Mouse (Mus musculus) embryonic facial prominence, embryonic 14.5 days (tissue): Measurements from ENCODE around the gene Emp1. TPM values are rescaled to one million over a fixed set of nuclear protein-coding genes. Genes with fewer than 3 reads are reported as not detected.

Source experiments
- ATAC-seq: fragments of 200-750 bp; cut with Nextera tagmentation; 2 replicates; pipeline ENCODE4 v1.8.0; 2017; ENCODE audit warnings: low read depth, moderate number of reproducible peaks, moderate TSS enrichment
- DNase-seq: peaks from one replicate; pipeline ENCODE4 v3.0.0-alpha.2; 2015; ENCODE audit warnings: low spot score
- H3K27ac ChIP-seq: fragments of 300-500 bp; sonication (generic); replicated peaks from 2 replicates; pipeline ENCODE4 v1.5.1; 2014; ENCODE audit warnings: low read depth, mild to moderate bottlenecking, low read length, moderate library complexity
- H3K27me3 ChIP-seq: fragments of 300-500 bp; sonication (generic); replicated peaks from 2 replicates; pipeline ENCODE4 v1.6.1; 2014; ENCODE audit warnings: low read length; ENCODE audit not compliant: control insufficient read depth, insufficient read depth
- H3K36me3 ChIP-seq: fragments of 300-500 bp; sonication (generic); 2 replicates; pipeline ENCODE4 v1.6.1; 2014; ENCODE audit warnings: low read length, mixed read lengths; ENCODE audit not compliant: control insufficient read depth, insufficient read depth
- H3K4me1 ChIP-seq: fragments of 300-500 bp; sonication (generic); 2 replicates; pipeline ENCODE4 v1.6.1; 2014; ENCODE audit warnings: antibody characterized with exemption, low read length; ENCODE audit not compliant: control insufficient read depth, insufficient read depth
- H3K4me2 ChIP-seq: fragments of 300-500 bp; sonication (generic); 2 replicates; pipeline ENCODE4 v1.6.1; 2014; ENCODE audit warnings: low read depth, mild to moderate bottlenecking, low read length, moderate library complexity, mixed read lengths
- H3K4me3 ChIP-seq: fragments of 300-500 bp; sonication (generic); 2 replicates; pipeline ENCODE4 v1.5.1; 2014; ENCODE audit warnings: low read depth, mild to moderate bottlenecking, low read length
- H3K9ac ChIP-seq: fragments of 300-500 bp; sonication (generic); 2 replicates; pipeline ENCODE4 v1.6.1; 2014; ENCODE audit warnings: low read depth, mild to moderate bottlenecking, low read length, moderate library complexity, mixed read lengths
- H3K9me3 ChIP-seq: fragments of 300-500 bp; sonication (generic); 2 replicates; pipeline ENCODE4 v1.6.1; 2016; ENCODE audit warnings: low read length; ENCODE audit not compliant: control insufficient read depth
- WGBS: fragments of 180-500 bp; shearing (Covaris S2); extraction: QIAGEN DNeasy Blood & Tissue Kit; methylation state at CpG from one replicate; pipeline ENCODE4 v1.1.7; 2014; 5-methylcytosine and 5-hydroxymethylcytosine counted together
- polyA plus RNA-seq: library from polyadenylated mRNA; unstranded; fragments of >200 nt; fragmentation: Nextera tagmentation; extraction: Ambion mirVana; gene quantifications from 2 replicates; pipeline ENCODE4 v1.2.1, GENCODE M21; 2014

The Emp1 gene
- polyA plus RNA-seq, 1 experiment from 2014 or later = 70.8 TPM

DNA sequence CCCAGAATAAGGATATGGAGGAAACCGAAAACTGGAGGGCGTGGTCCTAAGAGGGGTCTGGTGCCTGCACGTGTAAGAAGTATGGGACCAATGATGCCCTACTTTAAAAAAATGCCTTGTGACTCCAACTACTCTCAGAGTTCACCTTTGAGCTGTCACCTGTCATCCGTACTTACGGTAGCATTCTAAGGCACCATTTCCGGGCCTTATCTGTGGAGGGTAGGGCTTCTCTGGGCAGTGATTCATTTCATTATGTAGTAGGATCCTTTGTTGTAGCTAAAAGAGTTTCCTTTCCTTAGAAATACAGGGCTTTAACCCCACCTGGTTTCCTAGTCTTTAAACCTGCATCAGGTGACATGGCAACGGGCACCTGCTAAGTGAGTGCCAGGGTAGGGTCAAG, 35.5 kb upstream of the Emp1 start:
- Histone ChIP-seq H3K27ac (no peak overlapping the region), H3K27me3 (no peaks in the 10 kb centered on the region), H3K36me3 (no peaks in the 10 kb centered on the region), H3K9ac (no peak overlapping the region), H3K4me1 (peaks cover 14% of the 10 kb centered on the region), H3K4me3 (no peak overlapping the region), H3K4me2 (no peak overlapping the region), H3K9me3 (no peaks in the 10 kb centered on the region)
- ATAC-seq (no peak), DNase-seq (no peak)
- 90% methylated on average over 7 of the region's 7 CpGs for WGBS

DNA sequence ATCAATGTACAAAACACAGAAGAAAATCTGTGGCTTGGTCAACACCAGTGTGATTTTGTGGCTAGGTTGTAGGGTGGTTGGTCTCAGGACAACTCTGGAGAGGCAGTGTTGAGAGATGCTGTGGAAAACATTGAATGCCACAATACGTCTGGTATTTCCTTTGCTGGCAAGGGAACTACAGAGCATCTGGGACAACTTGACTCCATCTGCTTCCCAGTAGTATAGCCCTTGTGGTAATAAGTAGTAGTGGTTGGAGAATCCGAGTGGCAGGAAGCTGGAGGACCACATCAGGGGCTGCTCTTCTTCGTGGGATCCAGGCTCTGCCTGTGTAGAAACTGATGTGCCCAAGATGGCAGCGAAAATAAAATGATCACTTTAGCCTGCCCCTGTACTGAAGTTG, 30.4 kb upstream of the Emp1 start:
- Histone ChIP-seq H3K27me3 (no peaks in the 10 kb centered on the region), H3K9me3 (no peaks in the 10 kb centered on the region), H3K9ac (no peak overlapping the region), H3K4me1 (peaks cover 39% of the 10 kb centered on the region), H3K36me3 (no peaks in the 10 kb centered on the region), H3K27ac (peak overlapping the region; percentile 89), H3K4me3 (no peak overlapping the region), H3K4me2 (no peak overlapping the region)
- peak; percentile 76 for DNase-seq
- WGBS = 48% methylated on average over 4 of the region's 4 CpGs
- peak; percentile 38; the same call in 1 of the 2 replicates for ATAC-seq

DNA sequence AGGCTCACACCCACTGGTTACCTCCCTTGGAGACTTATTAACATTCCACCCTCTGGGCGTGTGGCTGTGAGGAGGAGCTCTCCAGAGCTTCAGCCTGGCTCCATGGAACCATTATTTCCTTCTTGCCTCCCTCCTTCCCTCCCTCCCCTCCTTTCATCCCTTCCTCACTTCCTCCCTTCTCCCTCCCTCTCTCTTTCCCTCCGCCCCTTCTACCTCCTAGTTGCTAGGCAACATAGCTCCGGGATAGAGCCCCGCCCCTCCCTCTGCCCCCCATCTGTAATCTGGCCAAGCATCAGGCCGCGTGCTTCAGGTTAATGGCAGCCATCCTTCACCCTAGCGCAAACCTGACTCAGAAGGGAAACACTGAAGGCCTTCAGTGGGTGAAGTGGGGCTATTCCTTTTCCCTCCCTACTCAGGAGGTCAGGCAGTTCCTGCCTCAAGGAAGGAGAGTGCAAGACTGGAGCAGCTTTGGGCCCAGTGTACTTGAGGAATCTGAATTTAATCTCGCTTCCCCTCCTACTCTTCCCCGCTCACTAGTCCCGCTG, 29.5 kb upstream of the Emp1 start:
- H3K4me2 ChIP-seq = peak overlapping the region; percentile 1; the same call in 1 of the 2 replicates
- no peak overlapping the region for H3K9ac ChIP-seq
- ATAC-seq (peak; percentile 60), DNase-seq (peak; percentile 85)
- H3K36me3 ChIP-seq = no peaks in the 10 kb centered on the region
- no peaks in the 10 kb centered on the region for H3K9me3 ChIP-seq
- no peak overlapping the region for H3K4me3 ChIP-seq
- peaks cover 39% of the 10 kb centered on the region for H3K4me1 ChIP-seq
- H3K27me3 ChIP-seq = no peaks in the 10 kb centered on the region
- 7% methylated on average over 10 of the region's 10 CpGs for WGBS
- H3K27ac ChIP-seq = peak overlapping the region; percentile 89

DNA sequence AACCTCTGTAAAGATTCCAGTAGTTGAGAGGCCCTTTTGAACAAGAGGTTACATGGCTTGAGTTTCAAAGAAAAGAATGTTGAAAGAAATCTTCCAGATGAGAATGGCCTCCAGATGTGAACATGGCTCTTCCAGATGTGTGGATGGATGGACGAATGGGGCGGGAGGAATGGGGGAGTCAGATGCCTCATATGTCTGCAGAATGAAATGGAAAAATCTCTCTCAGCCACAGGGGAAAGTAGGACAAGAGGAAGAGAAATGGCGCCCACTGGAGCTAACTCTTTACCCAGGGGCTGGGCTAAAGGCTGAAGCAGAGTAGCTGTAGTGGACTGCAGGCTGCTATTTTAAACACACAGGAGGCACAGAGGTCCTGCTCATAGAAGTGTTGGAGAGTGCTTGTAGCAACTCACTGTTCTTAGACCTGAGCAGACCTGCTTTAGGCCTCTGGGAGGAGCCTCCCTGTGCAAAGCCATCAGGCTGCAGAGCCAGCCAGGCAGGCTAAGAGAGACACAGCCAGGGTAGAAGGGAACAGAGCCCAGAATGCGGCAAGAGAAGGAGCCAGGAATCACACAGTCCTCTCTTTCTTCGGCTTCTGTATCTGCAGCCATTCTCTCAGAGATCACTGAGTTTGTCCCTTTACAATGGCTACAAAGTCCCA, 28.2 kb upstream of the Emp1 start:
- Histone ChIP-seq H3K4me1 (peaks cover 39% of the 10 kb centered on the region), H3K9me3 (no peaks in the 10 kb centered on the region), H3K27ac (peak overlapping the region; percentile 89), H3K27me3 (no peaks in the 10 kb centered on the region), H3K4me3 (no peak overlapping the region), H3K9ac (no peak overlapping the region), H3K4me2 (no peak overlapping the region), H3K36me3 (no peaks in the 10 kb centered on the region)
- ATAC-seq (peak; percentile 70), DNase-seq (peak; percentile 90)
- WGBS = 35% methylated on average over 5 of the region's 5 CpGs

DNA sequence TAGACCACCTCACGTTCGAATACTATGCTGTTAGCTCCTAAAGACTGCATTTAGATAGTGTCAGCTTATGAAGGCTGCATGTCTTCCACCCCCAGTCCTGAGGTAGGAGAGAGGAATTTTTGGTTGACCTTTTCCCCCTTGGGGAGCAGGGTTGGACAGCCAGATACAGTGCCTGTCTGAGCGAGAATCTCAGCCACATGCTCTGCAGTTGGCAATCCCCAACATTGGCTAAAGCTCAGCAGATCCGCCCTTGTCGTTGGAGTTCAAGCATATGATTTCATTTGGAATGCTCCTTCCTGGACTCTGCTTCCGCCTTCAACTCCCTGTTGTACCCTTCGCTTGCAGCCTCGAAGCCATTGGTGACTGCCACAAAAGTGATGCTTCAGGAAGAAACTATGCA, 26.0 kb upstream of the Emp1 start:
- Histone ChIP-seq H3K27ac (no peak overlapping the region), H3K27me3 (no peaks in the 10 kb centered on the region), H3K4me1 (peaks cover 43% of the 10 kb centered on the region), H3K36me3 (no peaks in the 10 kb centered on the region), H3K4me3 (no peak overlapping the region), H3K9me3 (no peaks in the 10 kb centered on the region), H3K9ac (no peak overlapping the region), H3K4me2 (no peak overlapping the region)
- ATAC-seq (no peak), DNase-seq (no peak)
- 83% methylated on average over 8 of the region's 8 CpGs for WGBS

DNA sequence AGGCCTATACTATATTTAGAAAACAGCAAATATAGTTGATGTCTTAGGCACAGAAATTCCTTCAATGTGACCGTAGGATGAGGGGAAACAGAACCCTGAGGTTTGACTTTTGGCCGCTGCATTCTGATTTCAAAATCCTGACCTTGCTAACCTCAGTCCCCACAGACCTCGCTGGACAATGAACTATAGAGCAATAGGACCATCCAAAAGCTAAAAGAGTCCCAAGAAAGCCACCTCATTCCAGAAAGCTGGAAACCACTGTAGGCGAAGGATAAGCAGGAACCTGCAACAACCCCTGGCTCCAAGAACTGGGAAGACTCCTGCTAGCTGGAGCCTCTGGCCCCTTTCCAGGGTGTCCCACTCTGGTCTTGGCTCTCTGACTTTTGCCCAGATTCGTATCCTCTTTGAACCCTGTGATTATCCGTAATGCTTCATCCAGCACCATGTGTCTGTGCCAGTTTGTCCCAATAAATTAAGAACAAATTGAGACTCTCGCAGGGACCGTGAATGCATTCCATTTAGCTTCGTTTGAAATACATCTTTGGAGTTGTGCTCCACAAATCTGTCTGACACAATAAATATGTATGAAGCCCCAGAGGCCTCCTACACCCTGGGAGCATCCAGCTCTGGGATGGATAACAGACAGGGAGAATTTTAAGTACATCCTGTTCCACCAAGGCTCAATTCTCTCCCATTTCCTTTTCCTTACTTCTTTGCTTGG, 21.8 kb upstream of the Emp1 start:
- H3K27me3 ChIP-seq = no peaks in the 10 kb centered on the region
- DNase-seq (peak; percentile 42), ATAC-seq (peak; percentile 50)
- no peaks in the 10 kb centered on the region for H3K36me3 ChIP-seq
- H3K9me3 ChIP-seq = no peaks in the 10 kb centered on the region
- peaks cover 14% of the 10 kb centered on the region; the same call in 1 of the 2 replicates for H3K4me1 ChIP-seq
- H3K27ac ChIP-seq = peak overlapping the region; percentile 65
- H3K4me2 ChIP-seq = no peak overlapping the region
- H3K9ac ChIP-seq = no peak overlapping the region
- WGBS = 57% methylated on average over 9 of the region's 9 CpGs
- no peak overlapping the region for H3K4me3 ChIP-seq

DNA sequence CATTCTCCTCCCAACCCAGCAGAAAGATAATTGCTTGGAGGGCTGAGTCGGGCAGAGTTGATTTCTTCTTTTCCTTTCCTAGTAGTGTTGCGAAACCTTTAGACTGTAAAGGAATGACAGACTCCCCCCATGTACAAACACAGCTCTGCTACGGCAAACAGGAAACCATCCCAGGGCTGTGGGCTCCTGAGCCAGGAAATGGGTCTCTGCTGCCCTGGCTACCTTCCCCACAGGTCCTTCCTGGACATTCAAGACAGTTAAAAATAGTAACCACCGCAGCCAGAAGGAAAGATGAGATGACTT, 21.3 kb upstream of the Emp1 start:
- ATAC-seq = peak; percentile 68
- no peak overlapping the region for H3K9ac ChIP-seq

DNA sequence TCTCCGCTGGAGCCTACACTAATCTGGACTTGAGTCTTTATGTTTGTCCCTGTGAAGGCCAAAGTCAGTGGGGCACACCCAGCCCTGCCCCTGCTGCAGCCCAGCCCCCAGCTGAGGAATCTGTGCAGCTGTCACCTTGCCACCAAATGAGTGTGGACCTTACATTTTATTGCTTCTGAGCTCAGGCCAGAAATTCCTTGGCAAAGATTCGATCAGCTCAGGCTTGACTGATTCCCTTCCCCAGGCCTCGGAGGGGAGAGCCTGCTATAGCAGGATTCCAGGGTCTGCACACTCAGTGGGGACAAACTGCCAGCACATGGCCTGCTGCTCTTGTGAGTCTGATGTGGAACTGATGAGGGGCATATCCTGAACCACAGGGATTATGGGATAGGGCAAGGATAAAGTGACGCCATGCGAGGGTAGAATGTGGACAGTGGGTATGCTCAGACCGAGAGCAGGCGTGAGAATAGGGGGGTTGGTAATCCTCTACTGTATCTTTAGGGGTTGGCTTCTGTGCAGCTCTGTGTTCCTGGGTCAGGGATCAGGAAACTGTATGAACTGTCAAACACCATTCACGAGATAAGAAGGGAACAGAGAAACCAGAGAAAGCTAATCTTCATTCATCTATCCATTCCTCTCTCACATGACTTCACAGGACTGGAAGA, 10.6 kb upstream of the Emp1 start:
- DNase-seq = peak; percentile 82

More for the DNA sequence above, 21.3 kb upstream of the Emp1 start:
- Histone ChIP-seq H3K27ac (peak overlapping the region; percentile 65), H3K27me3 (no peaks in the 10 kb centered on the region), H3K4me1 (peaks cover 14% of the 10 kb centered on the region; the same call in 1 of the 2 replicates), H3K4me3 (no peak overlapping the region), H3K9me3 (no peaks in the 10 kb centered on the region), H3K4me2 (no peak overlapping the region), H3K36me3 (no peaks in the 10 kb centered on the region)
- 20% methylated on average over 4 of the region's 4 CpGs for WGBS
- peak; percentile 63 for DNase-seq

More for the DNA sequence above, 10.6 kb upstream of the Emp1 start:
- Histone ChIP-seq H3K4me1 (peaks cover 3% of the 10 kb centered on the region; the same call in 1 of the 2 replicates), H3K27ac (peak overlapping the region; percentile 46; the same call in 1 of the 2 replicates), H3K36me3 (no peaks in the 10 kb centered on the region), H3K9me3 (no peaks in the 10 kb centered on the region), H3K27me3 (no peaks in the 10 kb centered on the region), H3K9ac (no peak overlapping the region), H3K4me2 (no peak overlapping the region), H3K4me3 (no peak overlapping the region)
- ATAC-seq = peak; percentile 79
- 49% methylated on average over 8 of the region's 8 CpGs for WGBS
